Mouse (Mus musculus) cerebellum, adult 2 months (tissue): ENCODE measurements around the gene Thoc6.

ENCODE experiments used
- CTCF ChIP-seq: fragments of 200-500 bp; IDR thresholded peaks from 2 replicates; pipeline ENCODE4 v1.5.1; 2011; ENCODE audit warnings: low read depth, mild to moderate bottlenecking, control low read depth, low read length, moderate library complexity, borderline replicate concordance; ENCODE audit not compliant: insufficient read depth
- POLR2A ChIP-seq: fragments of 200-500 bp; IDR thresholded peaks from 2 replicates; pipeline ENCODE4 v1.6.1; 2011; ENCODE audit warnings: low read length, control low read depth, borderline replicate concordance; ENCODE audit not compliant: insufficient read depth

- no peak for TF ChIP-seq CTCF
- peak; percentile 78; the same call in 1 of the 2 replicates for TF ChIP-seq POLR2A
Observed at GRCm38 (mm10) chr17:23673424-23674073, at the start of gene Thoc6, which contains the start of gene Hcfc1r1.
